Mouse (Mus musculus) limb, embryonic 11.5 days (tissue): ENCODE results near the gene Mob4. TPM values are rescaled to one million over a fixed set of nuclear protein-coding genes. Genes with fewer than 3 reads are reported as not detected.

Experiments
- ATAC-seq: fragments of 200-750 bp; cut with Nextera tagmentation; 2 replicates; pipeline ENCODE4 v1.8.0; 2017; ENCODE audit warnings: low read depth; ENCODE audit not compliant: insufficient number of reproducible peaks, low FRiP score, low TSS enrichment
- DNase-seq: peaks from one replicate; pipeline ENCODE4 v3.0.0-alpha.2; 2015; ENCODE audit warnings: low spot score
- H3K27ac ChIP-seq: fragments of 300-500 bp; sonication (generic); replicated peaks from 2 replicates; pipeline ENCODE4 v1.5.1; 2014; ENCODE audit warnings: low read depth, mild to moderate bottlenecking, low read length
- H3K27me3 ChIP-seq: fragments of 300-500 bp; sonication (generic); 2 replicates; pipeline ENCODE4 v1.6.1; 2014; ENCODE audit warnings: mild to moderate bottlenecking, low read length, mixed read lengths; ENCODE audit not compliant: control insufficient read depth, insufficient read depth
- H3K36me3 ChIP-seq: fragments of 300-500 bp; sonication (generic); 2 replicates; pipeline ENCODE4 v1.6.1; 2014; ENCODE audit warnings: mild to moderate bottlenecking, low read length, moderate library complexity, mixed read lengths; ENCODE audit not compliant: control insufficient read depth, insufficient read depth
- H3K4me1 ChIP-seq: fragments of 300-500 bp; sonication (generic); 2 replicates; pipeline ENCODE4 v1.6.1; 2014; ENCODE audit warnings: low read length, mixed read lengths; ENCODE audit not compliant: control insufficient read depth, insufficient read depth
- H3K4me2 ChIP-seq: fragments of 300-500 bp; sonication (generic); 2 replicates; pipeline ENCODE4 v1.6.1; 2014; ENCODE audit warnings: low read depth, mild to moderate bottlenecking, moderate library complexity; ENCODE audit not compliant: severe bottlenecking
- H3K4me3 ChIP-seq: fragments of 300-500 bp; sonication (generic); 2 replicates; pipeline ENCODE4 v1.5.1; 2014; ENCODE audit warnings: low read depth, low read length
- H3K9ac ChIP-seq: fragments of 300-500 bp; sonication (generic); 2 replicates; pipeline ENCODE4 v1.6.1; 2014; ENCODE audit warnings: mild to moderate bottlenecking, low read length
- H3K9me3 ChIP-seq: fragments of 300-500 bp; sonication (generic); 2 replicates; pipeline ENCODE4 v1.6.1; 2016; ENCODE audit warnings: low read length; ENCODE audit not compliant: control insufficient read depth
- WGBS: fragments of 180-500 bp; shearing (Covaris S2); extraction: QIAGEN DNeasy Blood & Tissue Kit; methylation state at CpG from one replicate; pipeline ENCODE4 v1.1.7; 2014; 5-methylcytosine and 5-hydroxymethylcytosine counted together
- polyA plus RNA-seq: library from polyadenylated mRNA; unstranded; fragments of >200 nt; fragmentation: Nextera tagmentation; extraction: Ambion mirVana; gene quantifications from 2 replicates; pipeline ENCODE4 v1.2.1, GENCODE M21; 2014

The Mob4 gene
- polyA plus RNA-seq, 1 experiment from 2014 or later: 155 TPM

GRCm38 (mm10) chr1:55135846-55136245, 4.8 kb downstream of the Mob4 start:
- ATAC-seq (no peak), DNase-seq (no peak)
- 100% methylated on average over 1 of the region's 1 CpGs for whole genome bisulfite sequencing
- no peaks in the 10 kb centered on the region for H3K27me3 ChIP-seq
- H3K9me3 ChIP-seq: no peaks in the 10 kb centered on the region
- peaks cover 8% of the 10 kb centered on the region; the same call in 1 of the 2 replicates for H3K36me3 ChIP-seq
- no peak overlapping the region for H3K9ac ChIP-seq
- H3K4me3 ChIP-seq: no peak overlapping the region
- no peak overlapping the region for H3K4me2 ChIP-seq
- H3K27ac ChIP-seq: no peak overlapping the region
- peaks cover 5% of the 10 kb centered on the region; the same call in 1 of the 2 replicates for H3K4me1 ChIP-seq

DNA sequence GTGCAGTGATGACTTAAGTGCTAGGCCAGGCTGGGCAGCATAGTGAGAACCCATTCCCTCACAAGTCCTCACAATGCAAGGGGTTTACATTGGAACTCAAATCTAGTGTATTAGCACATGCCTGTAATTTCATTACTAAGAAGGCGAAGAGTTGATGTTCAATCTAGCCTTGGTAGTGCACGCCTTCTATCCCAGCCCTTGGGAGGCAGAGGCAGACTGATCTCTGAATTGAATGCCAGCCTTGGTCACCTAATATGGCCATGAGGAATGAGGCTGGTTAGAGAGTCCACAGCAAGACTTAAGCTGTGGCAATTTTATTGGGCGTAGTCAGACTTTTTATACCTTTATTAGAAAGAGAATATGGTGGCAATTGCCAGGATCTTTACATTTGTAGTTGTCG, 13.3 kb downstream of the Mob4 start:
- ATAC-seq (no peak), DNase-seq (no peak)
- Histone ChIP-seq H3K4me2 (no peak overlapping the region), H3K9me3 (no peaks in the 10 kb centered on the region), H3K9ac (no peak overlapping the region), H3K4me3 (no peak overlapping the region), H3K27me3 (no peaks in the 10 kb centered on the region), H3K27ac (no peak overlapping the region), H3K4me1 (no peaks in the 10 kb centered on the region), H3K36me3 (peaks cover 6% of the 10 kb centered on the region; the same call in 1 of the 2 replicates)
- 96% methylated on average over 4 of the region's 4 CpGs for WGBS

DNA sequence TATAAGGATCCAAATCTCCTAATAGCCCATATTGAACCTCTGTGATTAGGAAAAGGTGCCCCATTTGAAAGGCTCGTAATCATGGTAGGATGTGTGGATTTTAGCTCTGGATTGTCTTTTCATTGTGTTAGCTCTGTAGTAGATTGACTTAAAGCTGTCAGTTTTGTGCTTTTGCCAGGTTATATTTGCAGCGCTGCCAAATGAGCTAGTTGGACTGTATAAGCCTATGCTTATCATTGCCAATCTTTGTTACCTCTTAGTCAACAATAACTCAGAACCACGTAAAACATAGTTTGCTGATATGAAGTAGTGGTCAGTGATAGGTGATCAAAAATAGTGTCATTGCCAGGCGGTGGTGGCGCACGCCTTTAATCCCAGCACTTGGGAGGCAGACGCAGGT, 14.5 kb downstream of the Mob4 start:
- DNase-seq (no peak), ATAC-seq (no peak)
- Histone ChIP-seq H3K36me3 (peaks cover 6% of the 10 kb centered on the region), H3K4me2 (no peak overlapping the region), H3K9ac (no peak overlapping the region), H3K27ac (no peak overlapping the region), H3K4me3 (no peak overlapping the region), H3K4me1 (no peaks in the 10 kb centered on the region), H3K9me3 (no peaks in the 10 kb centered on the region), H3K27me3 (no peaks in the 10 kb centered on the region)
- WGBS: 95% methylated on average over 7 of the region's 7 CpGs

- WGBS: 95% methylated on average over 4 of the region's 4 CpGs
- no peaks in the 10 kb centered on the region for H3K4me1 ChIP-seq
- H3K4me2 ChIP-seq: no peak overlapping the region
- ATAC-seq (no peak), DNase-seq (no peak)
- H3K4me3 ChIP-seq: no peak overlapping the region
- no peak overlapping the region for H3K27ac ChIP-seq
- no peak overlapping the region for H3K9ac ChIP-seq
- no peaks in the 10 kb centered on the region for H3K27me3 ChIP-seq
- peaks cover 4% of the 10 kb centered on the region; the same call in 1 of the 2 replicates for H3K36me3 ChIP-seq
- no peaks in the 10 kb centered on the region for H3K9me3 ChIP-seq
These were observed 26.3 kb downstream of the Mob4 start for GRCm38 (mm10) chr1:55157329-55157728.

- no peak overlapping the region for H3K4me2 ChIP-seq
- H3K27ac ChIP-seq: no peak overlapping the region
- no peak overlapping the region for H3K9ac ChIP-seq
- no peaks in the 10 kb centered on the region for H3K9me3 ChIP-seq
- DNase-seq: no peak
- H3K4me3 ChIP-seq: no peak overlapping the region
- no peak for ATAC-seq
- H3K27me3 ChIP-seq: no peaks in the 10 kb centered on the region
- 89% methylated on average over 3 of the region's 3 CpGs for WGBS
- no peaks in the 10 kb centered on the region for H3K4me1 ChIP-seq
- peaks cover 4% of the 10 kb centered on the region; the same call in 1 of the 2 replicates for H3K36me3 ChIP-seq
These were observed 27.2 kb downstream of the Mob4 start for GRCm38 (mm10) chr1:55158211-55158610.

DNA sequence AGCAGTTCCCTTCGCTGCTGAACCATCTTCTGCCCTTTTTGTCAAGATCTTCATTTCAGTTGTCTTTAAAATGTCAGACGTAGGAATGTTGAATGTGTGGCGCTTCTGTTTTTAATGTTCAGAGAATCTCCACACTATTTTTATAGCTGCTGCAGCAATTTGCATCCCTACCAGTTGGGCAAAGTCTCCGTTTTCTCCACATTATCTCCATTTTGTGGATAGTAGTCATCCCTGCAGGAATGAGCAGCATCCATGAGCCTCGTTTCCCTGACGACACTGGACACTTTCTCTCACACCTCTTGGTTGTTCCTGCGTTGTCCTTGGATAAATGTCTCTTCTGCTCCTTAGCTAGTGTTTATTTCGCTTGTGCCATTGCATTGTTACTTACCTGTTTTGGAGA, 27.8 kb downstream of the Mob4 start:
- 90% methylated on average over 8 of the region's 8 CpGs for WGBS
- no peak overlapping the region for H3K9ac ChIP-seq
- H3K4me2 ChIP-seq: no peak overlapping the region
- no peak for ATAC-seq
- no peak overlapping the region for H3K27ac ChIP-seq
- H3K4me1 ChIP-seq: no peaks in the 10 kb centered on the region
- H3K4me3 ChIP-seq: no peak overlapping the region
- no peak for DNase-seq
- H3K9me3 ChIP-seq: no peaks in the 10 kb centered on the region
- H3K36me3 ChIP-seq: peaks cover 4% of the 10 kb centered on the region; the same call in 1 of the 2 replicates
- H3K27me3 ChIP-seq: no peaks in the 10 kb centered on the region

DNA sequence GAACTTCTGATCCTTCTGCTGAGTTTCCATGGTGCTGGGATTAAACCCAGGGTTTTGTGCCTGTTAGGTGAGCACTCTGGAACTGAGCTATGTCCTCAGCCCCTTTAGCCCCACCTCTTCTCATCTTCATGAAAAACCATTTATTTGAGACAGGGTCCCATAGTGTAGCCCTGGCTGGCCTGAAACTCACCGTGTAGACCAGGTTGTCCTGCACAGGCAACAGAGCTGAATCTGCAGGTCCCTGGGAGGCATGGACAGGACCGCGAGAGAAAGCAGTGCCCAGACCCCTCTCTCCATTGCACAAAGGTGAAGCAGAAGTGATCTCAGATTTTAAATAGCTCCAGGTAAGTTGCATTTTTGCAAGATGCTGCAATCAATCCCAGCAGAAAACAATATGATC, 29.2 kb downstream of the Mob4 start:
- 95% methylated on average over 3 of the region's 3 CpGs for WGBS
- Histone ChIP-seq H3K9me3 (no peaks in the 10 kb centered on the region), H3K4me2 (no peak overlapping the region), H3K36me3 (peaks cover 4% of the 10 kb centered on the region; the same call in 1 of the 2 replicates), H3K27me3 (no peaks in the 10 kb centered on the region), H3K9ac (no peak overlapping the region), H3K27ac (no peak overlapping the region), H3K4me3 (no peak overlapping the region), H3K4me1 (no peaks in the 10 kb centered on the region)
- DNase-seq (peak; percentile 16), ATAC-seq (no peak)

GRCm38 (mm10) chr1:55160831-55161638, 30.0 kb downstream of the Mob4 start:
- no peaks in the 10 kb centered on the region for H3K4me1 ChIP-seq
- H3K9me3 ChIP-seq: no peaks in the 10 kb centered on the region
- no peak overlapping the region for H3K27ac ChIP-seq
- WGBS: 95% methylated on average over 17 of the region's 17 CpGs
- H3K27me3 ChIP-seq: no peaks in the 10 kb centered on the region
- no peak overlapping the region for H3K4me2 ChIP-seq
- DNase-seq (peak; percentile 19), ATAC-seq (no peak)
- no peak overlapping the region for H3K4me3 ChIP-seq
- H3K36me3 ChIP-seq: peaks cover 4% of the 10 kb centered on the region; the same call in 1 of the 2 replicates
- H3K9ac ChIP-seq: no peak overlapping the region
